Mouse (Mus musculus) testis, adult 2 months (tissue): ENCODE results near the gene Nelfcd.

ENCODE experiments used
- CTCF ChIP-seq: fragments of 200-500 bp; IDR thresholded peaks from 2 replicates; pipeline ENCODE4 v1.5.1; 2012; ENCODE audit warnings: low read depth, mild to moderate bottlenecking, inconsistent platforms, low read length, moderate library complexity; ENCODE audit not compliant: control insufficient read depth, insufficient read depth, insufficient replicate concordance
- POLR2A ChIP-seq: fragments of 200-500 bp; IDR thresholded peaks from 2 replicates; pipeline ENCODE4 v1.6.1; 2012; ENCODE audit warnings: low read depth, mild to moderate bottlenecking, inconsistent platforms, low read length, moderate library complexity; ENCODE audit not compliant: control insufficient read depth

GRCm38 (mm10) chr2:174472407-174472806 is 56.8 kb downstream of the Nelfcd start:
- TF ChIP-seq CTCF (no peak), POLR2A (no peak)
